Mouse (Mus musculus) embryo, embryonic 11.5 days (tissue): ENCODE measurements at regions not wholly inside any gene's neighbourhood (a gene's known extent, or its start where the extent isn't known, plus 50 kb on each side); places are given as distances from the start of the nearest gene placed in this dataset.

Source experiments
- DNase-seq: peaks from one replicate; pipeline ENCODE4 v3.0.0-alpha.2; 2012; ENCODE audit warnings: low read depth, low spot score

- DNase-seq = no peak
Measured at GRCm38 (mm10) chr5:37980692-37981091, 57.9 kb upstream of the Stx18 start.

- no peak for DNase-seq
Measured at GRCm38 (mm10) chr5:37976943-37977434, 61.6 kb upstream of the Stx18 start.

GRCm38 (mm10) chr5:37972980-37973545, 65.5 kb upstream of the Stx18 start:
- DNase-seq = no peak

- no peak for DNase-seq
Measured at GRCm38 (mm10) chr5:37971724-37972123, 66.8 kb upstream of the Stx18 start.

- no peak for DNase-seq
Measured at GRCm38 (mm10) chr5:37968596-37968995, 69.9 kb upstream of the Stx18 start.

- no peak for DNase-seq
Measured at GRCm38 (mm10) chr5:37967914-37968375, 70.6 kb upstream of the Stx18 start.

GRCm38 (mm10) chr5:37967106-37967913, 71.2 kb upstream of the Stx18 start:
- DNase-seq = no peak

GRCm38 (mm10) chr5:37963688-37964087, 74.9 kb upstream of the Stx18 start:
- no peak for DNase-seq

- DNase-seq = no peak
Measured at GRCm38 (mm10) chr5:37962513-37962912, 76.0 kb upstream of the Stx18 start.

GRCm38 (mm10) chr5:37960216-37960615, 78.3 kb upstream of the Stx18 start:
- no peak for DNase-seq

- DNase-seq = no peak
Measured at GRCm38 (mm10) chr5:37952096-37952495, 86.4 kb upstream of the Stx18 start.

GRCm38 (mm10) chr5:37932760-37933122, 105.8 kb upstream of the Stx18 start:
- DNase-seq = no peak

- DNase-seq = no peak
Measured at GRCm38 (mm10) chr5:37932086-37932759, 106.3 kb upstream of the Stx18 start.

- no peak for DNase-seq
Measured at GRCm38 (mm10) chr5:37920481-37920880, 96.1 kb upstream of the Msx1 start.

GRCm38 (mm10) chr5:37919102-37919501, 94.7 kb upstream of the Msx1 start:
- DNase-seq = no peak

- no peak for DNase-seq
Measured at GRCm38 (mm10) chr5:37918001-37918707, 93.8 kb upstream of the Msx1 start.

- DNase-seq = no peak
Measured at GRCm38 (mm10) chr5:37917161-37917560, 92.8 kb upstream of the Msx1 start.

- DNase-seq = no peak
Measured at GRCm38 (mm10) chr5:37904683-37905352, 80.4 kb upstream of the Msx1 start.

- no peak for DNase-seq
Measured at GRCm38 (mm10) chr5:37903861-37904260, 79.5 kb upstream of the Msx1 start.

GRCm38 (mm10) chr5:37902741-37903140, 78.4 kb upstream of the Msx1 start:
- DNase-seq = no peak

GRCm38 (mm10) chr5:37901861-37902291, 77.5 kb upstream of the Msx1 start:
- no peak for DNase-seq
